Mouse (Mus musculus): ENCODE data around the gene Igf1r. TPM values are rescaled to one million over a fixed set of nuclear protein-coding genes. Genes with fewer than 3 reads are reported as not detected.
A peak's percentile ranks its signal among the peaks of the same experiment; 100 is the strongest.

Igf1r gene
- polyA plus RNA-seq, 1 experiment from 2014 or later = 16.1 TPM

DNA sequence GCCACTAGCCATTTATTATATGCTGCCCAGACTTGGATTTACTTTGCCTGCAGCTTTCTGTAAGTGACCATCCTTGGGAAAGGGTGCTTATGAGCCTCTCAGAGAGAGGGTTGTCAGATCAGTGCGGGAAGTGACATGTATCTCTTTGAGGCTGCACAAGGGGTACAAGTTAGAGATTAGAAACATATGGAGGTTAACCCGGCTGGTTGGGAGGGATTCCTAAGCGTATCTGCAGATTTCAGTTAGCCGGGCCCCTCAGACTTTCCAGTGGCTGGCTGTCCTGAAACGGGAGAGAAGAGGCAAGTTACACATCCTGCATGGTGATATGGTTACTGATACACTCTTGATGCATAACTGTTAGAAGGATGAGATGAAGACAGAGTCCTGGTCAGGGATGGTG is 161.7 kb downstream of the Igf1r start:
- Histone ChIP-seq H3K27ac (no peak overlapping the region), H3K4me1 (peaks cover 1% of the 10 kb centered on the region; the same call in 1 of the 2 replicates), H3K36me3 (0 out of 2 replicates have a peak, but pooled peaks cover 5% of the 10 kb centered on the region), H3K9me3 (no peaks in the 10 kb centered on the region), H3K9ac (no peak overlapping the region), H3K27me3 (replicated peaks) (no peaks in the 10 kb centered on the region), H3K4me2 (no peak overlapping the region), H3K4me3 (replicated peaks) (no peak overlapping the region)
- WGBS = 47% methylated on average over 5 of the region's 5 CpGs
- ATAC-seq (ENCODE audit: insufficient read depth, low FRiP score, low read depth) = no peak

DNA sequence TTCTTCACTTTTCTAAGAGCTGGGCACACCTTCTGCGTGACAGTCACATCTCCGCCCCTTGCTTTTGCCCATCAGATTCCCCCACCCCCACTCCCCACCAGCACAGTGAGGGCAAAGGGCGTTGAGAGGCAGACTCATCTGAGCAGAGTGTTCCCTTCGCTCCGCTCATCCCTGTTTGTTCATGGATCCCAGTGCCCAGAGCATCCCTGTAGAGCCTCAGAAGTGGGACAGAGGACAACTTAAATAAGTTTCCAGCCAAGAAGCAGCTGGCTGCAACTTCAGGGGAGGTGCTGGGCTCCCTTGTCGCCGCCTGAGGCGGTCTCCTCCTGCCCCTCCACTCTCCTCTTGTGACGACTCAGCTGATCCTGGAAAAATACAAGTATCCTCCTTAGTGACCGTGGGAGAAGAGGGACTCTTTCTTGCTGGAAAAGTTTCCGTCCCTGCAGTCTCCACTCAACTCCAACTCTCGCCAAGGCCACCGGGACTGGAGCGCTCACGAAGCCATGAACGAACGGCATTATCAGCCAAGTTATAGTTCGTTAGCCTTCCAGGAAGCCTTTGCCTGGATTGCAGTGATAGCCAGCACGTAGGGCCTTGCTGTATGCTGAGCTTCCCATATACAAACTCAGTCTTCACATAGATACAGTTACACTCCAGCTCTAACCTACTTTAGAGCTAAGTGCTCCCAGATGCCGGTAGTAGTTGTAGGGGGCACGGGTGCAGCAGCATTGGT is 162.5 kb downstream of the Igf1r start:
- H3K9me3 ChIP-seq = no peaks in the 10 kb centered on the region
- H3K36me3 ChIP-seq = 0 out of 2 replicates have a peak, but pooled peaks cover 5% of the 10 kb centered on the region
- H3K9ac ChIP-seq = no peak overlapping the region
- ATAC-seq (ENCODE audit: insufficient read depth, low FRiP score, low read depth) = no peak
- no peaks in the 10 kb centered on the region for H3K27me3 ChIP-seq (replicated peaks)
- no peak overlapping the region for H3K4me3 ChIP-seq (replicated peaks)
- no peak overlapping the region for H3K4me2 ChIP-seq
- WGBS = 72% methylated on average over 21 of the region's 21 CpGs
- peaks cover 4% of the 10 kb centered on the region; the same call in 1 of the 2 replicates for H3K4me1 ChIP-seq
- H3K27ac ChIP-seq = no peak overlapping the region

DNA sequence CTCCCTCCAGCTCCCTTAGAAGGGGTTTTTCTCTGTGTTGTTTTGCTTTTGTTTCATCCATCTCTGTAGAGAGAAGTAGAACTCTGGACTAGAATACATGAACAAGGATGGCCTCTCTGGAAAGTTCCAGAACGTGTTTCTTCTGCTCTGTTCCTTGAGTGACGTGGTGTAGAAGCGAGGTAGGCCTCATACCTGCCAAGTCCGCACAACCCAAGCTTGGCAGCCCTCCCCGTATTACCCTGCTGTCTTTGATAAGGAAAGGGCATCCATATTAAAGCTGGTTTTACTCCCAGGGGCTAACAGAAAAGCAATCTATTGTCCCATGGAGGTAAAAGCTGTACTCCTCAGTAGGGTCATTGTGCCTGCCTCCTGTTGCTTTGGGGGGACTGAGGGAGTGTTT is 164.9 kb downstream of the Igf1r start:
- Histone ChIP-seq H3K4me1 (peaks cover 4% of the 10 kb centered on the region; the same call in 1 of the 2 replicates), H3K9me3 (no peaks in the 10 kb centered on the region), H3K27ac (no peak overlapping the region), H3K9ac (no peak overlapping the region), H3K36me3 (0 out of 2 replicates have a peak, but pooled peaks cover 5% of the 10 kb centered on the region), H3K4me2 (no peak overlapping the region), H3K27me3 (replicated peaks) (no peaks in the 10 kb centered on the region), H3K4me3 (replicated peaks) (no peak overlapping the region)
- no peak for ATAC-seq (ENCODE audit: insufficient read depth, low FRiP score, low read depth)
- WGBS = 74% methylated on average over 5 of the region's 5 CpGs

DNA sequence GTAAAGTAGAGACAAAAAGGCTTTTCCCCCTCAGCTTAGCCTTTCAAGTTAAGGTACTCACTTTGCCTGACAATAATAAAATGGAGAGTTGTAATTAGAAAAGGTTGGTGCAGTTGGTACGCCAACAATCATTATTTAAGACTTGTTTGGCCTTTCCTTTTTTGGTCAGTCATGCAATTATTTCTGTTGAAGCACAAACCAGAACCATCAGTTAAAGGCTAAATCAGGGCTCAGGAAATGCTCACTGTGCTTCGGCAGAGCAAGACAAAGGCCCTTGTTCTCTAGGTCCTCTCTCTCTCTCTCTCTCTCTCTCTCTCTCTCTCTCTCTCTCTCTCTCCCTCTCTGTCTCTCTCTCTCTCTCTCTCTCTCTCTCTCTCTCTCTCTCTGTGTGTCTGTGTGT is 165.4 kb downstream of the Igf1r start:
- H3K27me3 ChIP-seq (replicated peaks) = no peaks in the 10 kb centered on the region
- no peak overlapping the region for H3K4me3 ChIP-seq (replicated peaks)
- no peak overlapping the region for H3K27ac ChIP-seq
- H3K4me2 ChIP-seq = no peak overlapping the region
- 66% methylated on average over 2 of the region's 2 CpGs for WGBS
- 0 out of 2 replicates have a peak, but pooled peaks cover 5% of the 10 kb centered on the region for H3K36me3 ChIP-seq
- peaks cover 4% of the 10 kb centered on the region; the same call in 1 of the 2 replicates for H3K4me1 ChIP-seq
- no peak for ATAC-seq (ENCODE audit: insufficient read depth, low FRiP score, low read depth)
- H3K9me3 ChIP-seq = no peaks in the 10 kb centered on the region
- no peak overlapping the region for H3K9ac ChIP-seq

DNA sequence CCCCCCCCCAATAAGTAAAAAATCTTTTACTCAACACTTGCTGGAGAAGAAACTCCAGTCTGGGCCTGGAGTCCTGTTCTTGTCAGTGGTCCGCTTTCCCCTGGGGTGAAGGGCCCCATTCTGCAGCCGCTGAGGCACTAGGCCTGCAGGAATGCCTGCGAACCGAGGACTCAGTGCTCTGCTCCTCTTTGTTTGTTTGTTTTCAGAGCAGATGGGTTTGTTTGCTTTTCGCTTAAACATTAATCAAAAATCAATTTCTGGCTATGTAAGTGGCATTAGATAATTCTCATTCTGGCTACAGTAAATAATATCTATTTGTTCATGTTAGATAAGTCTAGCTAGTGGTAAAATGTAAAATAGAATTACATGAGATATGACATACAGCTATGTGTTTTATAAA is 167.0 kb downstream of the Igf1r start:
- Histone ChIP-seq H3K9me3 (no peaks in the 10 kb centered on the region), H3K36me3 (0 out of 2 replicates have a peak, but pooled peaks cover 5% of the 10 kb centered on the region), H3K4me1 (peaks cover 4% of the 10 kb centered on the region; the same call in 1 of the 2 replicates), H3K9ac (no peak overlapping the region), H3K27me3 (replicated peaks) (no peaks in the 10 kb centered on the region), H3K4me2 (no peak overlapping the region), H3K27ac (no peak overlapping the region), H3K4me3 (replicated peaks) (no peak overlapping the region)
- ATAC-seq (ENCODE audit: insufficient read depth, low FRiP score, low read depth) = 0 out of 2 replicates have a peak, but pooled peaks have one; percentile 33
- WGBS = 43% methylated on average over 5 of the region's 5 CpGs

DNA sequence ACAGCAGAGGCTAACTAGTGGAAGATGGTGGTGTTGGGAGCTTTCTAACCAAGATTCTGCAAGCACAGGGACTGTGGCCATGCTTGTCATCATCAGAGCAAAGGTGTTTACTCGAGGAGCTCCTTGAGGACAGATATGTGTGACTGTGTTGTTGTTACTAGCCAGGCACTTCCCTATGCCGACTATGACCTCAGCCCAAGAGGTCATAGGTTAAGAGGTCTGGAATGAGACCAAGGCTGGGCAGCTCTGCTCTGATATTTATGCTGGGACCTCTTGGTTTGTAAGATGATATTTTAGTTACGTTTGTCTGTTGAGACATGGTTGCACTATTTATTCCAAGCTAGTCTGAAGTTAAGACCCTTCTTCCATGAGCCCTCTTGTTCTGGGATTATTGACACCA is 169.8 kb downstream of the Igf1r start:
- Histone ChIP-seq H3K4me2 (no peak overlapping the region), H3K4me3 (replicated peaks) (no peak overlapping the region), H3K36me3 (no peaks in the 10 kb centered on the region), H3K4me1 (peaks cover 8% of the 10 kb centered on the region; the same call in 1 of the 2 replicates), H3K9ac (no peak overlapping the region), H3K27me3 (replicated peaks) (no peaks in the 10 kb centered on the region), H3K27ac (no peak overlapping the region), H3K9me3 (no peaks in the 10 kb centered on the region)
- no peak for ATAC-seq (ENCODE audit: insufficient read depth, low FRiP score, low read depth)
- 34% methylated on average over 3 of the region's 3 CpGs for WGBS

DNA sequence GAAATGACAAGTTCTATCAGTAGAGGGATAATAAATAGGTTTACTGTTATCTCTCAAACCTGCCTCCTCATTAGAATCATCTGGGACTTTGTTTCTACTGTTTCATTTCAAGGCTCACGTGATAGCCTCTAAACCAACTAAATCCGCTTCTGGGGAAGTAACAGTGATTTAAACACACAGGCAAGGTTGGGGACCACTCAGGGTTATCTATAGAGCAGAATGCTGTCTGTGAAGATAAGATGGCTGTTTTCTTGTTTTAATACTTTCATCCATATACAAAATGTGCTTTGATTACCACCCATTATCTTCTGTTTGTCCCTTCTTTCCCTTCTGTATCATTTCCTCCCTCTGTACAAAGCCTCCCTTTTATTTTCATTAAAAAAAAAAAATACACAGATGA is 172.7 kb downstream of the Igf1r start:
- H3K9me3 ChIP-seq = no peaks in the 10 kb centered on the region

DNA sequence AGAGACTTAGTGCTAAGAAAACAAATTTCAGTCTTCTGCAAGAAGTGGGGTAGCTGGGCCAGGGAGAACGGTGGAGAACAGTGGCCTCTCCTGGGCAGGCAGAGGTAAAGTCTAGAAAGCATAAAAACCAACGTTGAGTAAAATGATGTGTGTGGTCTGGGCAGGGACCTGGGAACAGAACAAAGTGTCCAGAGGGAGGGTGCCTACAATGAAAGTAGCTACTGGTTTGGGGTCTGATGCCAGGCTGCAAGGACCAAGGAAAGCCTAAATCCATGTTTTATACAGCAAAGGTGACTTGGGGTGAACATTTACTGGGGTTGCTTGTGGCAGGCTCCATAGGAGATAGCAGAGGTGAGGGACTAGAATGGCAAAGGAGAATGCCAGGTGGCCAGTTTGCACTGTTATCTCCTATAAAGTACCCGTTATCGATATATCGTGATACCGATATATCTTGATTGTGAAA is 175.2 kb downstream of the Igf1r start:
- H3K4me3 ChIP-seq (replicated peaks) = 0 out of 2 replicates have a peak overlapping the region, but pooled peaks have one; percentile 68
- ATAC-seq (ENCODE audit: insufficient read depth, low FRiP score, low read depth) = no peak

More for the DNA sequence above, 172.7 kb downstream of the Igf1r start:
- H3K9ac ChIP-seq = no peak overlapping the region
- H3K4me2 ChIP-seq = no peak overlapping the region
- H3K36me3 ChIP-seq = no peaks in the 10 kb centered on the region
- no peak overlapping the region for H3K27ac ChIP-seq
- H3K27me3 ChIP-seq (replicated peaks) = no peaks in the 10 kb centered on the region
- no peak overlapping the region for H3K4me3 ChIP-seq (replicated peaks)
- ATAC-seq (ENCODE audit: insufficient read depth, low FRiP score, low read depth) = no peak
- WGBS = 63% methylated on average over 2 of the region's 2 CpGs
- H3K4me1 ChIP-seq = peaks cover 17% of the 10 kb centered on the region

DNA sequence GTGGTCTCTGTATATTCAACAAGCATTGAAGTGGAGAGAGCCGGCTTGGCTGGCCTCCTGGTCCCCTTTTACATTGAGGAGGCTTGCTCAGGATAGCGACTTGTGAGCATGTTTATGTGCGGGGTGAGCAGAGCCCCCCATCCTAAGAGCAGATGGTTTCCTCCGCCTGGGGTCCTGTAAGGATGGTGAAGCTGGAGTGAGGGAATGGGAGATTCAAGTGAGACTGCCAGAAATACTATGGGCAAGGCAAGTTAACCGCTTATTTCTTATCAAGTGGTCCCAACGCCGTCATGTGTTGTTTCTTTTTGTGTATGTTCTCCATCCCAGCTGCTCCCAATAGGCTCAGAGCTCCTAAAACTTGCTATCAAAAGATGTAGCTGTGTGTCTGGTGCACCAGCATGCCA is 175.6 kb downstream of the Igf1r start:
- peaks cover 18% of the 10 kb centered on the region for H3K4me1 ChIP-seq
- no peak for ATAC-seq (ENCODE audit: insufficient read depth, low FRiP score, low read depth)
- no peaks in the 10 kb centered on the region for H3K36me3 ChIP-seq
- no peak overlapping the region; the same call in 1 of the 2 replicates for H3K27ac ChIP-seq
- peak overlapping the region; percentile 68 for H3K4me3 ChIP-seq (replicated peaks)
- no peak overlapping the region for H3K9ac ChIP-seq
- no peaks in the 10 kb centered on the region for H3K27me3 ChIP-seq (replicated peaks)
- WGBS = 11% methylated on average over 7 of the region's 7 CpGs
- peak overlapping the region; percentile 81 for H3K4me2 ChIP-seq
- no peaks in the 10 kb centered on the region for H3K9me3 ChIP-seq

More for the DNA sequence above, 175.2 kb downstream of the Igf1r start:
- Histone ChIP-seq H3K27me3 (replicated peaks) (no peaks in the 10 kb centered on the region), H3K9me3 (no peaks in the 10 kb centered on the region), H3K9ac (no peak overlapping the region), H3K27ac (no peak overlapping the region), H3K4me1 (peaks cover 18% of the 10 kb centered on the region), H3K36me3 (no peaks in the 10 kb centered on the region), H3K4me2 (peak overlapping the region; percentile 81; the same call in 1 of the 2 replicates)
- WGBS = 28% methylated on average over 6 of the region's 6 CpGs

DNA sequence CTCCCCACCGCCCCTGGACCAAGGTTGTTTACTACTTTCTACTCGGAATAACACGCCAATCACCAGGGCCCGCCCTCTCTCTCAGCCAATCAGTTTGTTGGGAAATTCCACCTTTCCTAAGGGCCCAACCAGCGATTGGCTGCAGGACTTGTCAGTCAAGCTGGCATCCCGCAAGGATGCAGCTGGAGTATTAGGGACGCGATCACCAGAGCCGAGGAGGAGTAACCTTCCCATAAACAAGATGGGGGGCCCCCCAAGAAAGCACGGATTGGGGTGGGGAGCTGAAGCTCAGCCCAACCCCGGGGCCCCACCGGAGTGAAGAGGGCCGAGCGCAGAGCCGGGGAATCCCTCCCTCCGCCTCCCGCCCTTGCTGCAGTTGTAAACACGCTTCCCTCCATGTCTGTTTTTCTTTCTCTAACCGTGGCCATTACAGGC is 176.5 kb downstream of the Igf1r start:
- no peaks in the 10 kb centered on the region for H3K9me3 ChIP-seq
- peak overlapping the region; percentile 81 for H3K4me2 ChIP-seq
- peak; percentile 90 for ATAC-seq (ENCODE audit: insufficient read depth, low FRiP score, low read depth)
- H3K36me3 ChIP-seq = no peaks in the 10 kb centered on the region
- no peak overlapping the region for H3K9ac ChIP-seq
- H3K4me3 ChIP-seq (replicated peaks) = peak overlapping the region; percentile 68
- no peaks in the 10 kb centered on the region for H3K27me3 ChIP-seq (replicated peaks)
- 0% methylated on average over 19 of the region's 19 CpGs for WGBS
- H3K4me1 ChIP-seq = peaks cover 18% of the 10 kb centered on the region
- peak overlapping the region; percentile 77 for H3K27ac ChIP-seq

DNA sequence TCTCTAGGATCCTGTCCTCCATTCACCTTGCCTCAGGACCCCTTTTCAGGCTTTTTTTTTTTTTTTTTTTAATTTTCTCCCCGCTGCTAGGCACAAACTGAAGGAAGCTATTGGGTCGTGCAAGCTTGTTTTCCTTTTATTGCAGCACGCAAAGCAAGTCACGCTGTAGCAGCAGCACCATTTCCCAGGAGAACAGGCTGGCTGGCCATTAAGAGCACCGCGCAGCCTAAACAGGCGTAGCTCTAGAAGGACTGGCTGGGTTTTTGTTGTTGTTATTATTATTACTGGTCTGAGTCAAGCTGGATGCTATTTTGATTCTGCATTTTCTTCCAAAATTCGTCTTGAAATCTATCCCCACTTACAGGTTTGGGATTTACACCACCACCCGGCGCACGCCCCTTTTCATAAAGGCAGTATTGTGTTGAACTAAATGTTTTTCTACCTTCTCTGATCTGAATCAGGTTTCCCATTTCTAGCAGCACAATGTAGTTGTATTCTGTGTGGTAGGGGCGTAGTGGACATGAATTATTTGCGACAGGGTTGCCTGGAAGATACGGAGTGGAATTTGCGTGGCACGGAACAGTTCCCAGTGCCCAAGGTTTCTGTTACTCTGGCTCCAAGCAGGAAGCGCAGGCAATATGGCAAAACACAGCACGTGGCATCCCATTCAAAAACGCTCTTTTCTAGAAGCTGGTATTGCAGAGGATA is 177.1 kb downstream of the Igf1r start:
- Histone ChIP-seq H3K27ac (peak overlapping the region; percentile 77), H3K4me2 (peak overlapping the region; percentile 81), H3K36me3 (no peaks in the 10 kb centered on the region), H3K27me3 (replicated peaks) (no peaks in the 10 kb centered on the region), H3K9me3 (no peaks in the 10 kb centered on the region), H3K4me3 (replicated peaks) (peak overlapping the region; percentile 68), H3K9ac (no peak overlapping the region), H3K4me1 (peaks cover 18% of the 10 kb centered on the region)
- WGBS = 2% methylated on average over 19 of the region's 19 CpGs
- ATAC-seq (ENCODE audit: insufficient read depth, low FRiP score, low read depth) = peak; percentile 48

All from stomach, embryonic 15.5 days (tissue).